ENCODE assay signal across 37 mouse cellular contexts in the genomic region with DNA sequence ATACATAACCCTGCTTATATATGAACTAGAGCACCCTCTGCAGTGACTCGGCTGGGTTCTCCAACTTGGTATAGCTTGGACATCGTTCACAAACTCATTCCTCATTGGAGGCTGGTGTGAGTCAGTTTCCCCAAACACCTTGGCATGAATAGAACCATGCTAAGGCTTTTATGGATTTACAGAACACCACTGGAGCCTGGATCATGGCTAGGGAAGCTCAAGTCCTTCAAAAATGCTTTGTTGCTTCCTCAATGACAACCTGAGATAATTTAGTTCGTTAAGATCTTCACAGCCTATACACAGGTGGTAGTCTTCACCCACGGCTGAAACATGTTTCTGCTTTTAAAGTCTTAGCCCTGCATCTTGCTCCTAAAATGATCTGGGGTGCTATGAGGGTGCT. TPM values are rescaled to one million over a fixed set of nuclear protein-coding genes. Genes with fewer than 3 reads are reported as not detected.
"Had no signal": no experiment of that assay in that cellular context is flagged by ENCODE, and none has a peak within 500 bp of the region (broad histone marks: within the 10 kb centered on the region; RNA-seq: fewer than 3 reads in every experiment).

No protein-coding gene starts in this region.

- H3K4me1 ChIP-seq: hindbrain, embryonic 12.5 days; intestine, embryonic 15.5 days had no signal

- H3K27ac ChIP-seq: gastrocnemius, adult 2 months; heart, adult 2 months; hindbrain, embryonic 10.5 days; hindbrain, embryonic 12.5 days; hindbrain, embryonic 14.5 days; intestine, embryonic 15.5 days; layer of hippocampus, adult 2 months; left cerebral cortex, adult 2 months; limb, embryonic 10.5 days; limb, embryonic 12.5 days had no signal

- H3K4me3 ChIP-seq: gastrocnemius, adult 2 months; heart, adult 2 months; heart, embryonic 12.5 days; hindbrain, embryonic 10.5 days; hindbrain, embryonic 12.5 days; intestine, embryonic 15.5 days; layer of hippocampus, adult 2 months; left cerebral cortex, adult 2 months; limb, embryonic 10.5 days; limb, embryonic 12.5 days had no signal

- H3K27me3 ChIP-seq: heart, embryonic 12.5 days; hindbrain, embryonic 12.5 days; intestine, embryonic 15.5 days; limb, embryonic 12.5 days had no signal

- H3K4me2 ChIP-seq: heart, embryonic 12.5 days; hindbrain, embryonic 12.5 days; hindbrain, embryonic 14.5 days; intestine, embryonic 15.5 days; limb, embryonic 12.5 days; liver, embryonic 11.5 days had no signal

- DNase-seq: gastrocnemius, adult 2 months; gastrocnemius, postnatal 10 days; gastrocnemius, postnatal 25 days; heart, adult 2 months; heart, postnatal 10 days; heart, postnatal 4 days; kidney, adult 18-20 months; kidney, adult 8-10 months; kidney, postnatal 10 days; kidney, postnatal 25 days; kidney, postnatal 4 days; liver had no signal

- H3K9me3 ChIP-seq: heart, embryonic 12.5 days; hindbrain, embryonic 10.5 days; hindbrain, embryonic 12.5 days; intestine, embryonic 15.5 days; limb, embryonic 10.5 days; limb, embryonic 12.5 days had no signal

- H3K9ac ChIP-seq: heart, embryonic 12.5 days; hindbrain, embryonic 12.5 days; hindbrain, embryonic 14.5 days; intestine, embryonic 15.5 days; limb, embryonic 12.5 days had no signal

- ATAC-seq: hindbrain, embryonic 16.5 days; inflammation-experienced regulatory T-cells, adult 6 months; intestine, embryonic 15.5 days; intestine, postnatal 0 days had no signal

- H3K36me3 ChIP-seq: heart, embryonic 12.5 days; hindbrain, embryonic 12.5 days; intestine, embryonic 15.5 days; limb, embryonic 10.5 days; limb, embryonic 12.5 days had no signal

RNA-seq across cellular contexts. Expression of a gene that starts 31.8 kb away (rescaled TPM):
- total RNA-seq: gastrocnemius, adult 2 months; gastrocnemius, postnatal 10 days; gastrocnemius, postnatal 25 days; gastrocnemius, postnatal 4 days; granulocyte monocyte progenitor cell, adult 5-6 weeks; heart, adult 2 months; heart, postnatal 10 days; heart, postnatal 25 days; heart, postnatal 4 days; layer of hippocampus, adult 2 months; layer of hippocampus, postnatal 10 days; layer of hippocampus, postnatal 25 days; left cerebral cortex, adult 2 months; left cerebral cortex, postnatal 14 days; left cerebral cortex, postnatal 36 days had no signal
- polyA plus RNA-seq: heart, adult 2 months; heart, embryonic 12.5 days; heart, embryonic 14.5 days; heart, embryonic 16.5 days; hindbrain, embryonic 10.5 days; hindbrain, embryonic 12.5 days; hindbrain, embryonic 14.5 days; hindbrain, embryonic 16.5 days; inflammation-experienced regulatory T-cells, adult 6 months; intestine, embryonic 15.5 days; intestine, postnatal 0 days; kidney, embryonic 14.5 days; kidney, embryonic 16.5 days; limb, embryonic 10.5 days; limb, embryonic 12.5 days; limb, embryonic 14.5 days; liver, embryonic 11.5 days had no signal

RNA-seq across cellular contexts. Expression of a gene that starts 42.3 kb away (rescaled TPM):
- total RNA-seq: gastrocnemius, adult 2 months; gastrocnemius, postnatal 10 days; gastrocnemius, postnatal 25 days; gastrocnemius, postnatal 4 days; granulocyte monocyte progenitor cell, adult 5-6 weeks; heart, adult 2 months; heart, postnatal 10 days; heart, postnatal 25 days; heart, postnatal 4 days; layer of hippocampus, adult 2 months; layer of hippocampus, postnatal 10 days; layer of hippocampus, postnatal 25 days; left cerebral cortex, adult 2 months; left cerebral cortex, postnatal 14 days; left cerebral cortex, postnatal 36 days had no signal
- polyA plus RNA-seq: heart, adult 2 months; heart, embryonic 12.5 days; heart, embryonic 14.5 days; heart, embryonic 16.5 days; hindbrain, embryonic 10.5 days; hindbrain, embryonic 12.5 days; hindbrain, embryonic 14.5 days; hindbrain, embryonic 16.5 days; inflammation-experienced regulatory T-cells, adult 6 months; intestine, embryonic 15.5 days; intestine, postnatal 0 days; kidney, embryonic 14.5 days; kidney, embryonic 16.5 days; limb, embryonic 10.5 days; limb, embryonic 12.5 days; limb, embryonic 14.5 days; liver, embryonic 11.5 days had no signal
